Mouse (Mus musculus) brain, embryonic 14.5 days (tissue): ENCODE measurements around the gene A630076J17Rik.

Experiments
- CTCF ChIP-seq: fragments of 200-500 bp; IDR thresholded peaks from 2 replicates; pipeline ENCODE4 v1.5.1; 2012; ENCODE audit warnings: inconsistent platforms, mild to moderate bottlenecking, moderate library complexity, borderline replicate concordance; ENCODE audit not compliant: insufficient read depth, insufficient read length; ENCODE audit errors: extremely low read depth
- POLR2A ChIP-seq: fragments of 200-500 bp; IDR thresholded peaks from 2 replicates; pipeline ENCODE4 v1.6.1; 2012; ENCODE audit warnings: mild to moderate bottlenecking, inconsistent platforms, borderline replicate concordance; ENCODE audit not compliant: poor library complexity, insufficient read depth, insufficient read length, severe bottlenecking; ENCODE audit errors: extremely low read depth

DNA sequence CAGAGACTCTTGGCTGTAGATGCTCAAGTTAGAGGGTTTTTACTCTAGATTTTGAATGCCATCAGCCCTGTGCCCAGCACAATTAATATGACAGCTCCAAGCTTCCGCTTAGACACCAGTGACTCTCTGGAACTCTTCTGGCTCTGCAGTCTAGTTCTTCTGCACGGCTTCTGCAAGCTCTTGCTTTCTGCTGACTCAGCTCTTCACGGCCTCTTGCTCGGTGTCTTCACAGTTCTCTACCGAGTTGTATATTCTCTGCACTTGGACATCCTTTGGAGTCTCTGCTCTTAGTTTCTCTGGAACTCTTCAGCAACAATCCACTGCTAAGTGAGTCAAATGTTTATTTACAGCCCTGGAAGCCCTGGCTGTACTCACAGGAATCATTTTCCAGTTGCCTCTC, 23.5 kb downstream of the A630076J17Rik start:
- TF ChIP-seq CTCF, result no peak
- no peak for TF ChIP-seq POLR2A
